Comparison of ENCODE assay signal across 10 mouse cellular contexts in the genomic region with DNA sequence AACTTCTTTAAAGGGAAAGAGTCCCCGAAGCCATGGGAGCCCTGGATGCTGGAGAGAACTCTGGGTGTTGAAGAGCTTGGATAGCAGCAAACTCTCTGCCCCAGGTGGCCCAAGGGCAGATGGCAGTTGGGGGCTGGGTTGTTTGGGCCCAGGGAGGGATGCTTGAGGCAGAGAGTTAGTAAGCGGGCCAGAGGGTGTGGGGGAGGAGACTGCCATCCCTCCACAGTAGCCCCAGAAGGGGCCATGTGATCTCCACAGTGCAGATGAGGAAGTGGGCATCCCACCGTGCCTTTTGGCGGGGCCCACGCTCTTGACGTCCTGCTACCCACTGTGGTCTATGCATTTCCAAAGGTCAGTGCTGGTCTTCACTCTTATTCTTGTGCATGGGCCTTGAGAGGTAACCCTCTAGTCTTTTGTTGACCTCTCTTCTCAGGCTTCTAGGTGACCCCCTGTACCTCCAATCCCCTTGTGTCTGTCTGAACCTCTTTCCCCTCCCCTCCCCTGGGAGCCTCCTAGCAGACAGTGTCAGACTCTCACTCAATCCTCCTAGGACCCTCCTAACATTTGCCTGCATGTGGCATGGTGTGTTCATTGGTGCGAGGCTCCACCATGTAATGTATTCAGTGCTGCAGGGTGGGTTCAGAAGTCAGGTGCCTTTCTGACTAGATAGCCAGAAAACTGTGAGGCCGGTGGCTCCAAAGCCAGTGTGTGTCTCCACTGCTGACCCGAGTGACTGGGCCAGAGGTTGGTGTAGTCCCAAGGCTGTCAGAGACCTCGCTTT. TPM values are rescaled to one million over a fixed set of nuclear protein-coding genes. Genes with fewer than 3 reads are reported as not detected.
A peak's percentile ranks its signal among the peaks of the same experiment; 100 is the strongest.
DNase-seq lines count a peak whose midpoint lies in the region; ATAC-seq and TF ChIP-seq lines count a peak whose summit lies in the region.
"Had no signal": no experiment of that assay in that cellular context is flagged by ENCODE, and none has a peak within 500 bp of the region (broad histone marks: within the 10 kb centered on the region; RNA-seq: fewer than 3 reads in every experiment).

No protein-coding gene starts in this region.

- H3K4me1 ChIP-seq in forebrain, embryonic 13.5 days = peaks cover 63% of the 10 kb centered on the region
- peaks cover 50% of the 10 kb centered on the region for H3K4me1 ChIP-seq in forebrain, embryonic 16.5 days (replicated peaks; ENCODE audit: control insufficient read depth, insufficient read depth, low read length)
- 0 out of 2 replicates have a peak, but pooled peaks cover 2% of the 10 kb centered on the region for H3K4me1 ChIP-seq in midbrain, embryonic 11.5 days (ENCODE audit: control insufficient read depth, insufficient read depth, low read length)
- peaks cover 53% of the 10 kb centered on the region for H3K4me1 ChIP-seq in midbrain, embryonic 13.5 days (replicated peaks)
- H3K4me1 ChIP-seq in midbrain, postnatal 0 days (ENCODE audit: insufficient read depth, low read length) = no peaks in the 10 kb centered on the region; the same call in 1 of the 2 replicates

- no peak for TF ChIP-seq CTCF in midbrain, postnatal 0 days (IDR thresholded peaks at IDR 0.05)

- H3K9ac ChIP-seq in forebrain, embryonic 13.5 days = no peak overlapping the region
- no peak overlapping the region for H3K9ac ChIP-seq in forebrain, embryonic 16.5 days (replicated peaks; ENCODE audit: low read depth, low read length)
- H3K9ac ChIP-seq in midbrain, embryonic 11.5 days (ENCODE audit: low read length) = no peak overlapping the region
- no peak overlapping the region for H3K9ac ChIP-seq in midbrain, embryonic 13.5 days (replicated peaks)
- H3K9ac ChIP-seq in midbrain, postnatal 0 days (replicated peaks; ENCODE audit: low read length, poor library complexity, severe bottlenecking) = no peak overlapping the region
- H3K9ac ChIP-seq: heart, embryonic 15.5 days had no signal

- DNase-seq in midbrain, embryonic 11.5 days (ENCODE audit: low spot score, missing footprints) = peak; percentile 35
- peak; percentile 66 for DNase-seq in brain, adult 2 months (ENCODE audit: low read depth, low spot score)
- no peak for DNase-seq in midbrain, postnatal 0 days (ENCODE audit: low spot score)
- no peak for DNase-seq in right cerebral cortex, postnatal 4 days
- DNase-seq in adrenal gland, adult 8-10 months = no peak
- DNase-seq: kidney, postnatal 36 days had no signal

- H3K27ac ChIP-seq in forebrain, embryonic 13.5 days = 0 out of 2 replicates have a peak overlapping the region, but pooled peaks have one; percentile 46
- no peak overlapping the region for H3K27ac ChIP-seq in forebrain, embryonic 16.5 days (ENCODE audit: low read length)
- H3K27ac ChIP-seq in midbrain, embryonic 11.5 days (ENCODE audit: low read depth, low read length) = no peak overlapping the region
- H3K27ac ChIP-seq in midbrain, embryonic 13.5 days = no peak overlapping the region
- peak overlapping the region; percentile 6; the same call in 1 of the 2 replicates for H3K27ac ChIP-seq in midbrain, postnatal 0 days (ENCODE audit: low read depth, low read length)
- H3K27ac ChIP-seq: heart, embryonic 15.5 days had no signal

- peaks cover 5% of the 10 kb centered on the region; the same call in 1 of the 2 replicates for H3K36me3 ChIP-seq in forebrain, embryonic 13.5 days (ENCODE audit: poor library complexity, severe bottlenecking)
- H3K36me3 ChIP-seq in forebrain, embryonic 16.5 days (ENCODE audit: control insufficient read depth, insufficient read depth) = no peaks in the 10 kb centered on the region
- H3K36me3 ChIP-seq in midbrain, embryonic 11.5 days (ENCODE audit: control insufficient read depth, insufficient read depth, low read length) = no peaks in the 10 kb centered on the region
- peaks cover 4% of the 10 kb centered on the region; the same call in 1 of the 2 replicates for H3K36me3 ChIP-seq in midbrain, embryonic 13.5 days
- H3K36me3 ChIP-seq in midbrain, postnatal 0 days (ENCODE audit: insufficient read depth, low read length) = no peaks in the 10 kb centered on the region
- H3K36me3 ChIP-seq: heart, embryonic 15.5 days had no signal

- no peaks in the 10 kb centered on the region for H3K9me3 ChIP-seq in forebrain, embryonic 13.5 days (replicated peaks)
- no peaks in the 10 kb centered on the region for H3K9me3 ChIP-seq in forebrain, embryonic 16.5 days (ENCODE audit: control insufficient read depth, low read length)
- no peaks in the 10 kb centered on the region for H3K9me3 ChIP-seq in midbrain, embryonic 11.5 days (ENCODE audit: control insufficient read depth, low read length)
- H3K9me3 ChIP-seq in midbrain, embryonic 13.5 days = no peaks in the 10 kb centered on the region
- H3K9me3 ChIP-seq in midbrain, postnatal 0 days (ENCODE audit: low read length) = no peaks in the 10 kb centered on the region
- H3K9me3 ChIP-seq: heart, embryonic 15.5 days had no signal

- WGBS in forebrain, embryonic 13.5 days = 86% methylated on average over 10 of the region's 10 CpGs
- 84% methylated on average over 10 of the region's 10 CpGs for WGBS in forebrain, embryonic 16.5 days
- WGBS in midbrain, embryonic 11.5 days = 82% methylated on average over 10 of the region's 10 CpGs
- WGBS in midbrain, embryonic 13.5 days = 84% methylated on average over 10 of the region's 10 CpGs
- 69% methylated on average over 10 of the region's 10 CpGs for WGBS in midbrain, postnatal 0 days

- no peak for ATAC-seq in forebrain, embryonic 13.5 days
- no peak for ATAC-seq in forebrain, embryonic 16.5 days
- ATAC-seq in midbrain, embryonic 11.5 days (ENCODE audit: low FRiP score) = no peak
- no peak for ATAC-seq in midbrain, embryonic 13.5 days
- ATAC-seq in midbrain, postnatal 0 days (ENCODE audit: low FRiP score) = no peak

- H3K27me3 ChIP-seq in forebrain, embryonic 13.5 days = no peaks in the 10 kb centered on the region
- H3K27me3 ChIP-seq in forebrain, embryonic 16.5 days (replicated peaks; ENCODE audit: control insufficient read depth, insufficient read depth, low read length) = no peaks in the 10 kb centered on the region
- no peaks in the 10 kb centered on the region for H3K27me3 ChIP-seq in midbrain, embryonic 11.5 days (ENCODE audit: control insufficient read depth, insufficient read depth, low read length)
- no peaks in the 10 kb centered on the region for H3K27me3 ChIP-seq in midbrain, embryonic 13.5 days
- no peaks in the 10 kb centered on the region for H3K27me3 ChIP-seq in midbrain, postnatal 0 days (ENCODE audit: insufficient read depth, low read length)
- H3K27me3 ChIP-seq: heart, embryonic 15.5 days had no signal

- H3K4me3 ChIP-seq in forebrain, embryonic 13.5 days = no peak overlapping the region
- H3K4me3 ChIP-seq in forebrain, embryonic 16.5 days (replicated peaks; ENCODE audit: low read length) = no peak overlapping the region
- H3K4me3 ChIP-seq in midbrain, embryonic 11.5 days (ENCODE audit: low read depth, low read length) = no peak overlapping the region
- H3K4me3 ChIP-seq in midbrain, embryonic 13.5 days (replicated peaks) = no peak overlapping the region
- H3K4me3 ChIP-seq in midbrain, postnatal 0 days (ENCODE audit: low read depth, low read length) = no peak overlapping the region
- H3K4me3 ChIP-seq: heart, embryonic 15.5 days had no signal

- no peak overlapping the region for H3K4me2 ChIP-seq in forebrain, embryonic 13.5 days
- no peak overlapping the region for H3K4me2 ChIP-seq in forebrain, embryonic 16.5 days (ENCODE audit: low read length)
- H3K4me2 ChIP-seq in midbrain, embryonic 11.5 days = no peak overlapping the region
- no peak overlapping the region for H3K4me2 ChIP-seq in midbrain, embryonic 13.5 days (replicated peaks)
- H3K4me2 ChIP-seq in midbrain, postnatal 0 days (ENCODE audit: low read depth, low read length, poor library complexity, severe bottlenecking) = no peak overlapping the region
- H3K4me2 ChIP-seq: heart, embryonic 15.5 days had no signal

RNA-seq across cellular contexts. Expression of gene Gramd4, which starts 11.7 kb away (rescaled TPM):
- 30.1 and 31.6 TPM in 2 replicates for polyA plus RNA-seq in forebrain, embryonic 13.5 days (2015; fragmentation: Nextera tagmentation; extraction: Ambion mirVana)
- 56.8 and 57.8 TPM in 2 replicates for polyA plus RNA-seq in forebrain, embryonic 16.5 days (2015; fragmentation: Nextera tagmentation; extraction: Ambion mirVana)
- polyA plus RNA-seq in midbrain, embryonic 11.5 days (2014; fragmentation: Nextera tagmentation; extraction: Ambion mirVana) = 7.8 and 8.9 TPM in 2 replicates
- polyA plus RNA-seq in midbrain, embryonic 13.5 days (2015; fragmentation: Nextera tagmentation; extraction: Ambion mirVana) = 31.3 and 34.3 TPM in 2 replicates
- 43.4 and 47.6 TPM in 2 replicates for total RNA-seq in midbrain, postnatal 0 days (2014; rRNA removed)
- 21.5 and 22.5 TPM in 2 replicates for polyA plus RNA-seq in midbrain, postnatal 0 days (2015; fragmentation: Nextera tagmentation; extraction: Ambion mirVana)
- total RNA-seq in adrenal gland, adult 8-10 months (2022) = 10 to 100 TPM; 15.4 to 22.2 (median 17.5) TPM

RNA-seq across cellular contexts. Expression of gene Celsr1, which starts 35.6 kb away (rescaled TPM):
- polyA plus RNA-seq in forebrain, embryonic 13.5 days (2015; fragmentation: Nextera tagmentation; extraction: Ambion mirVana) = 6.6 and 7.1 TPM in 2 replicates
- 4.6 and 5.6 TPM in 2 replicates for polyA plus RNA-seq in forebrain, embryonic 16.5 days (2015; fragmentation: Nextera tagmentation; extraction: Ambion mirVana)
- 4.1 and 4.9 TPM in 2 replicates for polyA plus RNA-seq in midbrain, embryonic 11.5 days (2014; fragmentation: Nextera tagmentation; extraction: Ambion mirVana)
- 2.0 and 2.7 TPM in 2 replicates for polyA plus RNA-seq in midbrain, embryonic 13.5 days (2015; fragmentation: Nextera tagmentation; extraction: Ambion mirVana)
- 13.7 and 15.0 TPM in 2 replicates for total RNA-seq in midbrain, postnatal 0 days (2014; rRNA removed)
- 0.60 and 0.79 TPM in 2 replicates for polyA plus RNA-seq in midbrain, postnatal 0 days (2015; fragmentation: Nextera tagmentation; extraction: Ambion mirVana)
- total RNA-seq in adrenal gland, adult 8-10 months (2022) = 10 to 100 TPM in 2 of 4 experiments, 1 to 10 TPM in 2; 5.2 to 16.1 (median 8.7) TPM

Comparison
In these comparisons a context has a peak if more than half of its experiments do, and no peak if none do; other contexts are left out.
1. H3K27ac ChIP-seq: peak in forebrain, embryonic 13.5 days (single experiment) and midbrain, postnatal 0 days (single experiment); none in forebrain, embryonic 16.5 days (single experiment), midbrain, embryonic 11.5 days (single experiment) and midbrain, embryonic 13.5 days (single experiment).
2. DNase-seq: peak in midbrain, embryonic 11.5 days (single experiment) and brain, adult 2 months (single experiment); none in midbrain, postnatal 0 days (single experiment), right cerebral cortex, postnatal 4 days (single experiment) and adrenal gland, adult 8-10 months (single experiment).